9 mouse cellular contexts compared by ENCODE assay signal in genomic region chr2:11086996-11087395, GRCm38 (mm10).
DNase-seq lines count a peak whose midpoint lies in the region; ATAC-seq and TF ChIP-seq lines count a peak whose summit lies in the region.
"Had no signal": no experiment of that assay in that cellular context is flagged by ENCODE, and none has a peak within 500 bp of the region (broad histone marks: within the 10 kb centered on the region; RNA-seq: fewer than 3 reads in every experiment).

No protein-coding gene starts in this region.

- H3K27me3 ChIP-seq in MEL (ENCODE audit: control insufficient read depth in 1 of 2, insufficient read depth in 2 of 2, low read length in 2 of 2) = peaks cover 0 to 5% of the 10 kb centered on the region in 2 experiments; a peak in 2 of 4 replicates
- no peaks in the 10 kb centered on the region for H3K27me3 ChIP-seq in forebrain, embryonic 10.5 days (ENCODE audit: poor library complexity, severe bottlenecking)
- H3K27me3 ChIP-seq: limb, embryonic 15.5 days had no signal

- no peak for TF ChIP-seq POLR2A in MEL (IDR thresholded peaks at IDR 0.05; ENCODE audit: control insufficient read depth in 1 of 2, insufficient read depth in 1 of 2, low read depth in 1 of 2, low read length in 2 of 2, poor library complexity in 1 of 2)

- H3K4me3 ChIP-seq in MEL (ENCODE audit: control insufficient read depth in 1 of 2, insufficient read depth in 1 of 2, low read depth in 2 of 2, low read length in 2 of 2) = no peak overlapping the region
- H3K4me3 ChIP-seq in forebrain, embryonic 10.5 days = no peak overlapping the region
- H3K4me3 ChIP-seq: limb, embryonic 15.5 days had no signal

- DNase-seq in heart, postnatal 4 days = peak; percentile 7
- DNase-seq in heart, adult 11 months = no peak
- peak; percentile 28 for DNase-seq in A20 (ENCODE audit: low read depth, low spot score)
- peak; percentile 50 for DNase-seq in MEL (ENCODE audit: low read depth, low spot score)
- no peak for DNase-seq in neural tube, embryonic 10.5 days (ENCODE audit: extremely low spot score, low spot score)
- DNase-seq in forebrain, embryonic 10.5 days (ENCODE audit: extremely low spot score, low spot score) = no peak

- 36% methylated on average over 1 of the region's 1 CpGs for WGBS in forebrain, embryonic 10.5 days

- no peaks in the 10 kb centered on the region for H3K36me3 ChIP-seq in MEL (ENCODE audit: control insufficient read depth in 1 of 2, insufficient read depth in 2 of 2, low read length in 2 of 2)
- H3K36me3 ChIP-seq in forebrain, embryonic 10.5 days (replicated peaks) = no peaks in the 10 kb centered on the region
- H3K36me3 ChIP-seq: limb, embryonic 15.5 days had no signal

- peak; percentile 53 to 60; a peak in 2 of 4 replicates for ATAC-seq in hematopoietic stem cell, adult 5-6 weeks (replicated peaks in 1 of 2; ENCODE audit: insufficient read depth in 1 of 2, low FRiP score in 2 of 2, low TSS enrichment in 1 of 2, low read depth in 1 of 2, poor library complexity in 2 of 2, severe bottlenecking in 2 of 2)
- ATAC-seq in megakaryocyte-erythroid progenitor cell, adult 5-6 weeks (replicated peaks; ENCODE audit: low FRiP score, low TSS enrichment, poor library complexity, severe bottlenecking) = peak; percentile 75

- no peak overlapping the region for H3K27ac ChIP-seq in MEL (ENCODE audit: control insufficient read depth, low read depth, low read length)
- no peak overlapping the region for H3K27ac ChIP-seq in forebrain, embryonic 10.5 days
- H3K27ac ChIP-seq: limb, embryonic 15.5 days had no signal

- TF ChIP-seq CTCF in MEL (IDR thresholded peaks at IDR 0.05 in 2 of 3, conservative IDR thresholded peaks at IDR 0.05 in 1 of 3; ENCODE audit: control insufficient read depth in 1 of 3, insufficient read depth in 1 of 3, low read depth in 2 of 3, low read length in 3 of 3, poor library complexity in 1 of 3, severe bottlenecking in 1 of 3) = peak; percentile 60 to 77 (median 67)

- H3K9me3 ChIP-seq in MEL (replicated peaks; ENCODE audit: insufficient read depth, low read length) = no peaks in the 10 kb centered on the region
- H3K9me3 ChIP-seq in forebrain, embryonic 10.5 days = no peaks in the 10 kb centered on the region
- H3K9me3 ChIP-seq: limb, embryonic 15.5 days had no signal

- TF ChIP-seq RAD21 in MEL (IDR thresholded peaks at IDR 0.05; ENCODE audit: low read depth, low read length) = peak; percentile 50

- no peaks in the 10 kb centered on the region for H3K79me2 ChIP-seq in MEL (ENCODE audit: control insufficient read depth, insufficient read depth, low read length, poor library complexity)

- H3K4me1 ChIP-seq in MEL (ENCODE audit: control insufficient read depth in 1 of 2, insufficient read depth in 2 of 2, low read length in 2 of 2) = no peaks in the 10 kb centered on the region
- H3K4me1 ChIP-seq in forebrain, embryonic 10.5 days = no peaks in the 10 kb centered on the region
- H3K4me1 ChIP-seq: limb, embryonic 15.5 days had no signal

- no peak for TF ChIP-seq EP300 in MEL (IDR thresholded peaks at IDR 0.05; ENCODE audit: low read depth in 1 of 2, low read length in 2 of 2)

- no peak overlapping the region for H3K9ac ChIP-seq in MEL (ENCODE audit: control insufficient read depth, low read depth, low read length, poor library complexity, severe bottlenecking)
- H3K9ac ChIP-seq: limb, embryonic 15.5 days had no signal

TF ChIP-seq in MEL, 35 proteins besides CTCF, POLR2A, EP300 and RAD21:
- TF ChIP-seq SMC3 (IDR thresholded peaks at IDR 0.05; ENCODE audit: low read depth, low read length) = peak; percentile 62
- TF ChIP-seq E2F4 (IDR thresholded peaks at IDR 0.05; ENCODE audit: borderline replicate concordance, low read depth, low read length) = no peak
- no peak for TF ChIP-seq JUND (IDR thresholded peaks at IDR 0.05; ENCODE audit: low read depth, low read length)
- no peak for TF ChIP-seq TAL1 (IDR thresholded peaks at IDR 0.05; ENCODE audit: low read length)
- TF ChIP-seq GATA1 (IDR thresholded peaks at IDR 0.05; ENCODE audit: low read depth, low read length) = no peak
- TF ChIP-seq MYC (IDR thresholded peaks at IDR 0.05; ENCODE audit: low read depth, low read length) = peak; percentile 68
- TF ChIP-seq MXI1 (IDR thresholded peaks at IDR 0.05; ENCODE audit: low read depth, low read length) = no peak
- no peak for TF ChIP-seq RCOR1 (IDR thresholded peaks at IDR 0.05; ENCODE audit: low read depth, low read length)
- no peak for TF ChIP-seq HCFC1 (IDR thresholded peaks at IDR 0.05; ENCODE audit: low read depth, low read length)
- TF ChIP-seq ZC3H11A (IDR thresholded peaks at IDR 0.05; ENCODE audit: low read depth, low read length) = peak; percentile 37; the same call in 1 of the 2 replicates
- no peak for TF ChIP-seq TCF12 (IDR thresholded peaks at IDR 0.05; ENCODE audit: low read depth, low read length)
- no peak for TF ChIP-seq GABPA (IDR thresholded peaks at IDR 0.05; ENCODE audit: low read depth, low read length)
- no peak for TF ChIP-seq POLR2AphosphoS2 (IDR thresholded peaks at IDR 0.05; ENCODE audit: low read length)
- TF ChIP-seq TBP (IDR thresholded peaks at IDR 0.05; ENCODE audit: low read depth, low read length) = no peak
- TF ChIP-seq CHD1 (IDR thresholded peaks at IDR 0.05; ENCODE audit: low read depth, low read length) = no peak
- no peak for TF ChIP-seq POLR2AphosphoS5 (IDR thresholded peaks at IDR 0.05; ENCODE audit: borderline replicate concordance, low read depth, low read length)
- no peak for TF ChIP-seq NELFE (IDR thresholded peaks at IDR 0.05; ENCODE audit: low read depth, low read length)
- peak; percentile 96 for TF ChIP-seq ZNF384 (IDR thresholded peaks at IDR 0.05; ENCODE audit: low read depth, low read length)

Comparison
In these comparisons a context has a peak if more than half of its experiments do, and no peak if none do; other contexts are left out.
1. DNase-seq: peak in heart, postnatal 4 days (single experiment), A20 (single experiment) and MEL (single experiment); none in heart, adult 11 months (single experiment), neural tube, embryonic 10.5 days (single experiment) and forebrain, embryonic 10.5 days (single experiment).